Mouse (Mus musculus): ENCODE data around the gene Cfap299.

DNA sequence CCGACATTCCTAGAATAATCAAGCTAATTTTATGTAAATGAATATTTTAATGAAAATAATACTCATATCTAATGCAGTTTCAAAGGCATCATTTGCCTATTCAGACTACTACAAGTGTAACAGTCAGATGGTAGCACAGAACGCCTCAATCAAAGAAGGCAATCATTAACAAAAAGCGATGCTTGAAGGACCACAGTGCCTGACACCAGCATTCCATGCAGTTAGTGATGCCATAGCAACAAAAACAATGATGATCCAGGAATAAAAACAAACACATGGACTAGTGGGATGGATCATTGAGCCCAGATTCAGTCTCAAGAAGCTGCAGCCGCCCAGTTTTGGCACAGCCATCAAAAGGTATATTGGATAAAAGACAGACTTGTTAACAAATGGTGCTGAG is 232.2 kb downstream of the Cfap299 start:
- no peak for TF ChIP-seq POLR2A (IDR thresholded peaks at IDR 0.05; ENCODE audit: borderline replicate concordance, low read depth, low read length)
- no peak for TF ChIP-seq CTCF (IDR thresholded peaks at IDR 0.05; ENCODE audit: low read depth, low read length)
